Mouse (Mus musculus) neural tube, embryonic 12.5 days (tissue): ENCODE results near the gene Camk1d. TPM values are rescaled to one million over a fixed set of nuclear protein-coding genes. Genes with fewer than 3 reads are reported as not detected.
A peak's percentile ranks its signal among the peaks of the same experiment; 100 is the strongest.

Experiments
- ATAC-seq: fragments of 200-750 bp; cut with Nextera tagmentation; 2 replicates; pipeline ENCODE4 v1.8.0; 2017; ENCODE audit warnings: low read depth, mild to moderate bottlenecking, moderate TSS enrichment, moderate library complexity; ENCODE audit not compliant: low FRiP score
- H3K27ac ChIP-seq: fragments of 300-500 bp; sonication (generic); 2 replicates; pipeline ENCODE4 v1.5.1; 2016
- H3K27me3 ChIP-seq: fragments of 300-500 bp; sonication (generic); replicated peaks from 2 replicates; pipeline ENCODE4 v1.6.1; 2016; ENCODE audit warnings: mild to moderate bottlenecking
- H3K36me3 ChIP-seq: fragments of 300-500 bp; sonication (generic); 2 replicates; pipeline ENCODE4 v1.6.1; 2016; ENCODE audit warnings: mild to moderate bottlenecking
- H3K4me1 ChIP-seq: fragments of 300-500 bp; sonication (generic); 2 replicates; pipeline ENCODE4 v1.6.1; 2016
- H3K4me2 ChIP-seq: fragments of 300-500 bp; sonication (generic); replicated peaks from 2 replicates; pipeline ENCODE4 v1.6.1; 2016; ENCODE audit warnings: mild to moderate bottlenecking
- H3K4me3 ChIP-seq: fragments of 300-500 bp; sonication (generic); 2 replicates; pipeline ENCODE4 v1.5.1; 2016
- H3K9ac ChIP-seq: fragments of 300-500 bp; sonication (generic); 2 replicates; pipeline ENCODE4 v1.6.1; 2016; ENCODE audit warnings: mild to moderate bottlenecking
- H3K9me3 ChIP-seq: fragments of 300-500 bp; sonication (generic); 2 replicates; pipeline ENCODE4 v1.6.1; 2016; ENCODE audit warnings: mild to moderate bottlenecking
- WGBS: fragments of 180-500 bp; shearing (Covaris S2); methylation state at CpG from one replicate; pipeline ENCODE4 v1.1.7; 2016; 5-methylcytosine and 5-hydroxymethylcytosine counted together
- polyA plus RNA-seq: library from polyadenylated mRNA; unstranded; fragments of >200 nt; fragmentation: Nextera tagmentation; extraction: Ambion mirVana; gene quantifications from 2 replicates; pipeline ENCODE4 v1.2.1, GENCODE M21; 2016

The Camk1d gene
- polyA plus RNA-seq, 1 experiment from 2014 or later: 2.4 TPM

DNA sequence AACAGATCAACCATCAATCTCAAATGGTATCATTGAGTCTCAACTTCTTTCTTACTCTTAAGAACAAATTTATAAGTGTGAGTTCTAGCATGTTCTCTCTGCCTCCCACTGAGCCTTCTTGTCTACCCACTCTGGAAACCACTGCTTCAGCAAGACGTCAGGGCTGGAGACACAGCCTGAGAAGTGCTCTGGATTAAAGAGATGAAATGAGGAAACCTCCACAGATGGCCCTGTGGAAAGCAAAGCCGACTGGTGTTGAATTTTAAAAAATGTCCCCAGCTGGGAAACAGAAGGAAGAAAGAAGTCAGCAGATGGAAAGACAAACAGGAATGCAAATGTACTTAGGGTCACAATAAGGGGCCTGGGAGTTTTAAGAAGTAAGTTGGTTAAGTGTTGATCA lies 180.4 kb downstream of the Camk1d start:
- no peak overlapping the region for H3K4me2 ChIP-seq
- no peak for ATAC-seq
- no peaks in the 10 kb centered on the region for H3K27me3 ChIP-seq
- H3K4me3 ChIP-seq: no peak overlapping the region
- H3K27ac ChIP-seq: no peak overlapping the region
- no peak overlapping the region for H3K9ac ChIP-seq
- no peaks in the 10 kb centered on the region for H3K9me3 ChIP-seq
- WGBS: 52% methylated on average over 2 of the region's 2 CpGs
- H3K36me3 ChIP-seq: no peaks in the 10 kb centered on the region
- no peaks in the 10 kb centered on the region for H3K4me1 ChIP-seq

DNA sequence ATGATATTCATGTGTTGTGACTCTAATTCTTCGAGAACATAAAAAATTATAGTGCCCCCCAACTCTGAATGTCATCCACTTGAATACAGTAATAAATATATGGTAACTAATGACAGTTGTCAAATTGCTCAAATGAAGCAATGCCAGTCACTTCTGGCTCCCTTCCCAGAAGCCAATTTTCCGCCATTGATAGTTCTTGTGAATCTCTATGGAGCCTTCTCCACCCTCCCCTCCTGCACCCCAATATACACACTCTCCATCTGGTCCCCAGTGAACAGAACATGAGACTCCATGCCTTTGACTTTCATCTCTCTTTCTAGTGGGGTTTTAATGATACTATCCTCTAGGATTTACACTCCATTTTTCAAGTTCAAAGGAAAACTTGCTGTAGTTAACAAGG lies 184.3 kb downstream of the Camk1d start:
- WGBS: 82% methylated on average over 2 of the region's 2 CpGs
- Histone ChIP-seq H3K9ac (no peak overlapping the region), H3K4me2 (no peak overlapping the region), H3K27me3 (no peaks in the 10 kb centered on the region), H3K36me3 (no peaks in the 10 kb centered on the region), H3K4me3 (no peak overlapping the region), H3K27ac (no peak overlapping the region), H3K4me1 (no peaks in the 10 kb centered on the region), H3K9me3 (no peaks in the 10 kb centered on the region)
- ATAC-seq: no peak

- 69% methylated on average over 8 of the region's 8 CpGs for WGBS
These were observed 195.1 kb downstream of the Camk1d start for GRCm38 (mm10) chr2:5519221-5519669.

GRCm38 (mm10) chr2:5515106-5515505 lies 199.2 kb downstream of the Camk1d start:
- H3K4me1 ChIP-seq: no peaks in the 10 kb centered on the region
- no peak overlapping the region for H3K4me3 ChIP-seq
- H3K36me3 ChIP-seq: no peaks in the 10 kb centered on the region
- H3K4me2 ChIP-seq: no peak overlapping the region
- 89% methylated on average over 2 of the region's 2 CpGs for WGBS
- no peak overlapping the region for H3K27ac ChIP-seq
- no peaks in the 10 kb centered on the region for H3K27me3 ChIP-seq
- no peak for ATAC-seq
- H3K9me3 ChIP-seq: no peaks in the 10 kb centered on the region
- H3K9ac ChIP-seq: no peak overlapping the region

More at GRCm38 (mm10) chr2:5519221-5519669, 195.1 kb downstream of the Camk1d start:
- no peak overlapping the region for H3K4me2 ChIP-seq
- ATAC-seq: no peak
- H3K27me3 ChIP-seq: no peaks in the 10 kb centered on the region
- H3K4me1 ChIP-seq: no peaks in the 10 kb centered on the region
- no peak overlapping the region for H3K27ac ChIP-seq
- no peaks in the 10 kb centered on the region for H3K36me3 ChIP-seq
- no peaks in the 10 kb centered on the region for H3K9me3 ChIP-seq
- no peak overlapping the region for H3K9ac ChIP-seq
- no peak overlapping the region for H3K4me3 ChIP-seq

DNA sequence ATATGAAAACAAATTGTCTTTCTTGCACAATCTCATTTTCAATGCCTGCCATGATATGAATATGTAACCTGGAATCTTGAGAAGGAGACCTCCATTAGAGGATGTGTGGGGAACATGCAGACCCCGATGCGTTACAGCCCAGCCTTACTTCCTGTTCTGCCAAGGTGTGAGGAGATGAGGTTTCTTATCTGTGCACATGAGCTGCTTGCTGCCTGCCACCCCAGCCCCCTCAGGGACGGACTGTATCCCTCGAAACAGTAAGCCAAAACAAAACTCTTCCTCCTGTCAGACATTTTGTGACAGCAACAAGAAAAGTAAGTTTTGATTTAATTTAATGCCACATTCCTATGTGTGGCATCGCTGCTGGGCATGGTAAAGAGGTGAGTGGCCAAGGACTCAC lies 200.2 kb downstream of the Camk1d start:
- WGBS: 94% methylated on average over 5 of the region's 5 CpGs
- Histone ChIP-seq H3K4me3 (no peak overlapping the region), H3K36me3 (no peaks in the 10 kb centered on the region), H3K27me3 (no peaks in the 10 kb centered on the region), H3K9ac (no peak overlapping the region), H3K4me2 (no peak overlapping the region), H3K9me3 (no peaks in the 10 kb centered on the region), H3K4me1 (no peaks in the 10 kb centered on the region), H3K27ac (no peak overlapping the region)
- no peak for ATAC-seq

DNA sequence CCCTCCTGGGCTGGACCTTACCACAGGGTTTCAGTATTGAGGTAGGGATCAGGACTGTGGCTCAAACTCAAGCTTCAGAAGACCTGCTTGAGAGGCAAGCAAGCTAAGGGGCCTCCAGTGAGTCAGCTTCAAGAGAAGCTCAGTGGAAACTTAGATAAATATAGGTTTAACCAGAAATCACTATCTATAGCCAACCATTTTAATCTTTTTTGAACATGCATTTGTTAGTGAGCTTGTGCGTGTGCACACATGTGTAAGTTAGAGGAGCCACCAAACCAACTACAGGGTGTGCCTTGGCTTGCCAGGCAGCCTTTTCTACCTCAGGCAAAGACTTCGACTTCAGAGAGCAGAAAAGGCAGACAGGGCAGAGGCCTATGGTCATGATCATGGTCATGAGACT lies 200.7 kb downstream of the Camk1d start:
- WGBS: 96% methylated on average over 2 of the region's 2 CpGs
- Histone ChIP-seq H3K36me3 (no peaks in the 10 kb centered on the region), H3K4me2 (no peak overlapping the region), H3K9ac (no peak overlapping the region), H3K4me3 (no peak overlapping the region), H3K27me3 (no peaks in the 10 kb centered on the region), H3K27ac (no peak overlapping the region), H3K4me1 (no peaks in the 10 kb centered on the region), H3K9me3 (no peaks in the 10 kb centered on the region)
- no peak for ATAC-seq

DNA sequence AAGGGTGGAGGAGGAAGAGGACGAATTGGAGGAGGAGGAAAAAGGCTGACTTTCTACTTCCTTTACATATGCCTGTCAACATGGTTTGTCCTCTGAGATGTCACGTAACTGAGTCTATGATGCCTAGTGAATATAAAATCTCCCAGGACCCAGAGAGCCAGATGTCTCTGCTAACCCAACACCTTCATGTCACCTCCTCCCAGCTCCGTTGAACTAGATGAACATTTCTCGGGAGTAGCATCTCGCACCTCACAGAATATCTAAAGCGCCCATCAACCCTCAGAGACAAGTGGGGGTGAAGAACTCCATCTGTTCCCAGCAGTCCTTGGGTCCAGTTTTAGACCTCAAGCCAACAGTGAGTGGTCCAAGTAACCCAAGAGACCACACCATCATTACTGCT lies 204.3 kb downstream of the Camk1d start:
- Histone ChIP-seq H3K27me3 (no peaks in the 10 kb centered on the region), H3K4me2 (no peak overlapping the region), H3K27ac (no peak overlapping the region), H3K4me3 (no peak overlapping the region), H3K9ac (no peak overlapping the region), H3K4me1 (no peaks in the 10 kb centered on the region), H3K9me3 (0 out of 2 replicates have a peak, but pooled peaks cover 2% of the 10 kb centered on the region), H3K36me3 (no peaks in the 10 kb centered on the region)
- ATAC-seq: no peak
- WGBS: 87% methylated on average over 6 of the region's 6 CpGs

DNA sequence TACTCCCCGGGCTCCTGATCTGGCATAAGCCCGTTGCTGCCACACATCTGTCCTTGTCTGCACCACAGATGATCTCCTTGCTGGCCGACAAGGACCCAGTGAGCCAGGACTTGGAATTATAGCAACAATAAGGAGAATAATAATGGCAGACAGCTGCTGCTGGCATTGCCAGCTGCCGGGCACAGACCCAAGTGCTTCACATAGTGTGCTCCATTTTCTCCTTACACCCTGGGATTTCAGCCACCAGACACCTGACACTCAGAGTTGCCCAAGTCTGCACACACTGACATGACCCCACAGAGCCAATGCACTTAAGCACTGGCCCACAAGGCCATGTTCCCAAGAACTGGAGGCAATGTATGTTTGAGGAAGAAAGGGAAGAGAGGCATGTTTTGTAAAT lies 214.7 kb downstream of the Camk1d start:
- no peak for ATAC-seq
- H3K9ac ChIP-seq: no peak overlapping the region
- H3K36me3 ChIP-seq: no peaks in the 10 kb centered on the region
- H3K9me3 ChIP-seq: no peaks in the 10 kb centered on the region
- no peak overlapping the region for H3K27ac ChIP-seq
- no peaks in the 10 kb centered on the region for H3K4me1 ChIP-seq
- no peak overlapping the region for H3K4me3 ChIP-seq
- no peak overlapping the region for H3K4me2 ChIP-seq
- H3K27me3 ChIP-seq: no peaks in the 10 kb centered on the region
- 76% methylated on average over 4 of the region's 4 CpGs for WGBS

GRCm38 (mm10) chr2:5489916-5490315 lies 224.4 kb downstream of the Camk1d start:
- Histone ChIP-seq H3K4me2 (no peak overlapping the region), H3K36me3 (no peaks in the 10 kb centered on the region), H3K9ac (no peak overlapping the region), H3K27ac (no peak overlapping the region), H3K4me3 (no peak overlapping the region), H3K4me1 (no peaks in the 10 kb centered on the region), H3K27me3 (no peaks in the 10 kb centered on the region), H3K9me3 (no peaks in the 10 kb centered on the region)
- ATAC-seq: 0 out of 2 replicates have a peak, but pooled peaks have one; percentile 41
- WGBS: 72% methylated on average over 5 of the region's 5 CpGs

DNA sequence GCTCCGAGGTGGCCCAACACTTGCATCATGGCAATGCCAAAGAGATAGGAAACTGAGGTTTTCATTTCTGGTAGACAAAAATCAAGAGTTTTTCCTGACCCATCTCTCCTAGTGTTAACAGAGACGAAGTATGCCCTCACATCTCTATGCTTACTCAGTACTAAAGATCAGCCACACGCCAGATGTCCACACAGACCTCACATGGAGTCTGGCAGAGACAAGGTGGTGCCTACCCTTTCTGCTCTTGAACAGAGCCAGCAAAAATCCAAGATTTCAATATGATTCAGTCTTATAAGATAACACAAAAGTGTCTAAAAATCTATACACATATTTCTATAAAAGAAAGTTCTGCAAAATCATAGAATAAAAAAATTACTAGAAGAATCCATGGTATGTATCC lies 227.0 kb downstream of the Camk1d start:
- no peaks in the 10 kb centered on the region for H3K27me3 ChIP-seq
- no peaks in the 10 kb centered on the region for H3K9me3 ChIP-seq
- no peak overlapping the region for H3K9ac ChIP-seq
- no peaks in the 10 kb centered on the region for H3K4me1 ChIP-seq
- no peaks in the 10 kb centered on the region for H3K36me3 ChIP-seq
- 88% methylated on average over 3 of the region's 3 CpGs for WGBS
- H3K4me3 ChIP-seq: no peak overlapping the region
- no peak for ATAC-seq
- H3K27ac ChIP-seq: no peak overlapping the region
- H3K4me2 ChIP-seq: no peak overlapping the region

GRCm38 (mm10) chr2:5486663-5487062 lies 227.7 kb downstream of the Camk1d start:
- no peaks in the 10 kb centered on the region for H3K27me3 ChIP-seq
- H3K4me1 ChIP-seq: no peaks in the 10 kb centered on the region
- H3K9me3 ChIP-seq: no peaks in the 10 kb centered on the region
- H3K9ac ChIP-seq: no peak overlapping the region
- no peak for ATAC-seq
- WGBS: 93% methylated on average over 7 of the region's 7 CpGs
- H3K27ac ChIP-seq: no peak overlapping the region
- H3K4me2 ChIP-seq: no peak overlapping the region
- no peak overlapping the region for H3K4me3 ChIP-seq
- no peaks in the 10 kb centered on the region for H3K36me3 ChIP-seq

GRCm38 (mm10) chr2:5485786-5486185 lies 228.5 kb downstream of the Camk1d start:
- no peak overlapping the region for H3K27ac ChIP-seq
- no peaks in the 10 kb centered on the region for H3K4me1 ChIP-seq
- no peak overlapping the region for H3K9ac ChIP-seq
- no peak for ATAC-seq
- no peak overlapping the region for H3K4me2 ChIP-seq
- no peak overlapping the region for H3K4me3 ChIP-seq
- no peaks in the 10 kb centered on the region for H3K9me3 ChIP-seq
- H3K36me3 ChIP-seq: no peaks in the 10 kb centered on the region
- WGBS: 93% methylated on average over 6 of the region's 6 CpGs
- H3K27me3 ChIP-seq: no peaks in the 10 kb centered on the region

DNA sequence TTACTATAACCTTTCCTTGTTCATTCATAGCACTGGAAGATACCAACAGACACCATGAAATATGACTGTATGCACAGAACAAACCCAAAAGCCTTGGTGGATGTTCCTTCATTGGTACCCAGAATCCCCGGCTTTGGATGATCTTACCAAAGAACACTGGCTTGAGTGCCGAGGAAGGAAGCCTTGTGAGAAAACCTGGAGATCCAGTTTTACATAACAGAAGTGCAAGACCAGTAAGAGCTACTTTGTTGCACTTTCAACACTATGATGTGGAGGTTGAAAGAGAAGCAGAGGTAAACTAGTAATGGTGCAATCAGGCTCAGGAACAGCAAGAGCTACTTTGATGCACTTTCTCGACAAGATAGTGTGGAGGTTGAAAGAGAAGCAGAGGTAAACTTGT lies 234.4 kb downstream of the Camk1d start:
- Histone ChIP-seq H3K9ac (no peak overlapping the region), H3K36me3 (no peaks in the 10 kb centered on the region), H3K27ac (no peak overlapping the region), H3K9me3 (no peaks in the 10 kb centered on the region), H3K4me3 (no peak overlapping the region), H3K27me3 (no peaks in the 10 kb centered on the region), H3K4me2 (no peak overlapping the region), H3K4me1 (no peaks in the 10 kb centered on the region)
- ATAC-seq: no peak
- WGBS: 83% methylated on average over 3 of the region's 3 CpGs
